Mouse (Mus musculus): ENCODE measurements around the gene Gm20517. TPM values are rescaled to one million over a fixed set of nuclear protein-coding genes. Genes with fewer than 3 reads are reported as not detected.
"Not testable (repeated sequence)": the region's sequence is repeated elsewhere in the genome, so short reads cannot be mapped to it uniquely, and the experiment has no call there.

The Gm20517 gene
- total RNA-seq, 2 experiments from 2014 or later, result 4.5 to 7.8 TPM

- intact Hi-C loops (cut with DNase I), result no loop called here
- DNase-seq (ENCODE audit: low spot score in 2 of 2), result no peak
These were observed 7.3 kb downstream of the Gm20517 start for GRCm38 (mm10) chr17:47618556-47619311.

GRCm38 (mm10) chr17:47622912-47623554 is 11.6 kb downstream of the Gm20517 start:
- no peak for DNase-seq (ENCODE audit: low spot score in 2 of 2)
- intact Hi-C loops (cut with DNase I), result no loop called here

GRCm38 (mm10) chr17:47624572-47624971 is 13.2 kb downstream of the Gm20517 start:
- DNase-seq (ENCODE audit: low spot score in 2 of 2); intact Hi-C loops (cut with DNase I): not testable (repeated sequence)

GRCm38 (mm10) chr17:47625088-47625487 is 13.7 kb downstream of the Gm20517 start:
- no peak for DNase-seq (ENCODE audit: low spot score in 2 of 2)
- intact Hi-C loops (cut with DNase I), result loop anchor here (5.0 kb wide), 1 partner anchor 62 kb away; the partner anchor contains the start of genes Frs3 and Tomm6

- intact Hi-C loops (cut with DNase I), result loop anchor here (5.0 kb wide), 1 partner anchor 61 kb away; the partner anchor contains the start of genes Frs3 and Tomm6
- DNase-seq (ENCODE audit: low spot score in 2 of 2), result no peak
These were observed 14.6 kb downstream of the Gm20517 start for GRCm38 (mm10) chr17:47626031-47626430.

- no peak for DNase-seq (ENCODE audit: low spot score in 2 of 2)
- intact Hi-C loops (cut with DNase I), result loop anchor here (5.0 kb wide), 1 partner anchor 60 kb away; the partner anchor contains the start of genes Frs3 and Tomm6
These were observed 16.4 kb downstream of the Gm20517 start for GRCm38 (mm10) chr17:47627791-47628190.

GRCm38 (mm10) chr17:47628851-47629676 is 17.7 kb downstream of the Gm20517 start:
- intact Hi-C loops (cut with DNase I), result loop anchor here (1.0 to 5.0 kb wide), 2 partner anchors 18 to 58 kb away; partner anchors contain the start of genes Bysl, Frs3, Gm20517 and Med20

GRCm38 (mm10) chr17:47629717-47630677 is 18.6 kb downstream of the Gm20517 start:
- DNase-seq (ENCODE audit: low spot score in 2 of 2), result peak; percentile 23 to 40

More at GRCm38 (mm10) chr17:47628851-47629676, 17.7 kb downstream of the Gm20517 start:
- peak; percentile 94 for DNase-seq (ENCODE audit: low spot score in 2 of 2)

GRCm38 (mm10) chr17:47630678-47631065 is 19.3 kb downstream of the Gm20517 start, which contains the start of gene Usp49:
Gene Usp49, plus strand, starts transcription at chr17:47630690.
- intact Hi-C loops (cut with DNase I), result loop anchor here (5.0 kb wide), 1 partner anchor 42 kb away; no protein-coding TSS in a partner anchor
- no peak for DNase-seq (ENCODE audit: low spot score in 2 of 2)

More at GRCm38 (mm10) chr17:47629717-47630677, 18.6 kb downstream of the Gm20517 start:
- intact Hi-C loops (cut with DNase I), result loop anchor here (1.0 to 5.0 kb wide), 3 partner anchors 19 to 57 kb away; partner anchors contain the start of genes Bysl, Frs3, Gm20517 and Med20

- intact Hi-C loops (cut with DNase I), result loop anchor here (5.0 kb wide), 1 partner anchor 40 kb away; no protein-coding TSS in a partner anchor
- DNase-seq (ENCODE audit: low spot score in 2 of 2), result no peak
These were observed 20.9 kb downstream of the Gm20517 start for GRCm38 (mm10) chr17:47632181-47632840.

DNA sequence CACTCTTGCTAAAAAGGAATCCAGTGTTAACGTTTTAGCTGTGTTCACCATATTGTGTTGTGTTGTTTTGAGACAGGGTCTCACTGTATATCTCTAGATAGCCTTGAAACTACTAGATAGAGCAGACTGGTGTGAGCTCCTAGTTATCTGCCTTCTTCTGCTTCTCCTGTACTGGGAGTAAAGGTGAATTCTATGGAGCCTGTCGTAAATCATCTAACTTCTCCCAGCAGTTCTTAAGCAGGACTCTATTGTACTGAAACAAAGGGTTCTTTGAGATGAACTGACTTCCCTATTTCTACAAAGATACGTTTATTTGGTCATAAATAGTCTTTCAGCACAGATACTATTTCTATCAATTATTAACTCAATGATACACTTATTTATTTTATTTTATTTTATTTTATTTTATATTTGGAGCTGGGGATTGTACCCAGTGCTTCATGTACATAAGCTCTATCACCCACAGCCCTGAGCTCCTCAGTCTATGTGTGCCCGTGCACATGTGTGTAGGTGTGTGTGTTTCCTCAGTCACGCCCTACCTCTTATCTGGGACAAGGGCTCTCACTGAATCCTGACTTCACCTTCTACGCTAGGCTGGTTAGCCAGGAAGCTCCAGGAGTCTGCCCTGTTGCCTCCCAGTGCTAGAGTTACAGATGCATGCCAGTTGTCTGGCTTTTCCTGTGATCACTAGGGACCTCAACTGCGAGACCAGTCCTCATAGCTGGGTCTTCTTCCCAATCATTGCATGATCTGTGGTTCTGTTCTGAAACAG is 22.8 kb downstream of the Gm20517 start:
- intact Hi-C loops (cut with DNase I), result loop anchor here (5.0 kb wide), 1 partner anchor 38 kb away; no protein-coding TSS in a partner anchor
- DNase-seq (ENCODE audit: low spot score in 2 of 2), result no peak

GRCm38 (mm10) chr17:47642992-47643391 is 31.6 kb downstream of the Gm20517 start:
- intact Hi-C loops (cut with DNase I), result no loop called here
- no peak for DNase-seq (ENCODE audit: low spot score in 2 of 2)

- DNase-seq (ENCODE audit: low spot score in 2 of 2), result peak; percentile 14 to 16
These were observed 35.3 kb downstream of the Gm20517 start for GRCm38 (mm10) chr17:47646683-47647082.

GRCm38 (mm10) chr17:47648966-47649365 is 37.6 kb downstream of the Gm20517 start:
- DNase-seq (ENCODE audit: low spot score in 2 of 2), result no peak
- intact Hi-C loops (cut with DNase I), result no loop called here

More at GRCm38 (mm10) chr17:47646683-47647082, 35.3 kb downstream of the Gm20517 start:
- intact Hi-C loops (cut with DNase I), result no loop called here

DNA sequence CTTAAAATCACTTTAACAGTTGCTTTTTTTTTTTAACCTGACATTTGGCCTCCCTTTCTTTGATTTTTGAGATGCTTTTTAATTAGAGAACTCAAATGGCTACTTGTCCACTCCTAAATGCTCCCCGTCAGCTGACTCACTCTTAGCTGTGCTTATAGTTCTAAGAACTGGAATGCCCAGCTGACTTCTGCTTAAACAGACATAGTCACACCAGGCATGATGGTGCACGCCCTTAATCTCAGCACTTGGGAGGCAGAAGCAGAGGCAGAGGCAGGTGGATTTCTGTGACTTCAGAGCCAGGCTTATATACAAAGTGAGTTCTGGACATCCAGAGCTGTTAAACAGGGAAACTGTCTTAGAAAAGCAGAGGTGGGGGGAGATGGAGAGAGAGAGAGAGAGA is 40.6 kb downstream of the Gm20517 start:
- no peak for DNase-seq (ENCODE audit: low spot score in 2 of 2)
- intact Hi-C loops (cut with DNase I), result no loop called here

GRCm38 (mm10) chr17:47654346-47654745 is 43.0 kb downstream of the Gm20517 start:
- intact Hi-C loops (cut with DNase I); DNase-seq (ENCODE audit: low spot score in 2 of 2): not testable (repeated sequence)

DNA sequence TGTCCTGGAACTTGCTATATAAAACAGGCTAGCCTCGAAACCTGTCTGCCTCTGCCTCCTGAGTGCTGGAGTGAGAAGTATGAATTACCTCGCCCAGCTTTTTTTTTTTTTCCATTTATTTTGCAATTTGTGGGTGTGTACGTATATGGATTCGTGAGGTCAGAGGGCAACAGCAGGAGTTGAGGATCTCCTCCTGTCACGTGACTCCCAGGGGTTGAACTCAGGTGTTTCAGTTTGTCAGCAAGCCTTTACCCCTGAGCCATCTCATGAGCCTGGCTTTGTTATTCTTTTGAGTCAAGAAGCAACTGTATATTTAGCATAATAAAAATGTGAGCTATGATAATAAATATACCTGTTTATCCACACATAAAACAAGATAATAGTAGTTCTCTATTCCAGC is 44.3 kb downstream of the Gm20517 start:
- no peak for DNase-seq (ENCODE audit: low spot score in 2 of 2)
- intact Hi-C loops (cut with DNase I), result no loop called here

All from left cerebral cortex, postnatal 36 days (tissue).